Mouse (Mus musculus) heart, adult 2 months (tissue): ENCODE data around the gene Evl.

Experiments used
- CTCF ChIP-seq: fragments of 200-600 bp; IDR thresholded peaks from 2 replicates; pipeline ENCODE4 v1.8.1; 2022; ENCODE audit warnings: antibody characterized with exemption, mild to moderate bottlenecking, moderate library complexity
- POLR2A ChIP-seq: fragments of 200-500 bp; IDR thresholded peaks from 2 replicates; pipeline ENCODE4 v1.6.1; 2011; ENCODE audit warnings: mild to moderate bottlenecking, low read depth, low read length, control low read depth; ENCODE audit not compliant: insufficient read depth

DNA sequence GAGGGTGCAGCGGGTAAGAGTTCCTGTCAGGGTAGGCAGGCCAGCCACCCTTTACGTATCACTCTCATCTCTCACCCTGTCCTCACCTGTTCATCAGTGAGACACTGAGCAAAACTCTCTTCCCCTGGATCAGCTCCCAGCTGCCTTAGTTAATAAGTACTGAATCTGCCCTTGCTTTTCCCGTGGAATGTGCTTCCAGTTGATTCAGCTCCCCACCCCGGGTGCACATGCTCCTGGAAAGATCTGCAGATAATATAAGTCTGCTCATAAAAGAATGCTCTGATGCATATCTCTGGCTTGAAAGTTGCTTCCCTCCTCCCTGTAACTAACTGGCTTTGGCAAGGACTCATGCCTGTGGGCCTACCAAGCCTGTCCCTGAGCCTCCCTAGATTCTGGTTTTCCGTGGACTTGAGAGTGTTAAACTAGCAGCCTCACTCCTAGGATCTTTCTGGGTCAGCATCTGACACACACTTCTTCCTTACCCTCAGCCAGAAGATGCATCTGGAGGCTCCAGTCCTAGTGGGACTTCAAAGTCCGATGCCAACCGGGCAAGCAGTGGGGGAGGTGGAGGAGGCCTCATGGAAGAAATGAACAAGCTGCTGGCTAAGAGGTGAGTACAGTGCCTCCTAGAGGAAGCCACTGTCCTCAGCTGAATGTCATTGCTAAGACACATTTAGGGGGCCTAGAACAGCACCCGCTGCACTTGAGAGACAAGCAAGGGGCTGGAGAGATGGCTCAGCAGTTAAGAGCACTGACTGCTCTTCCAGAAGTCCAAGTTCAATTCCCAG is 121.3 kb downstream of the Evl start:
- peak; percentile 53 for TF ChIP-seq CTCF
- TF ChIP-seq POLR2A, result no peak
